Mouse (Mus musculus): ENCODE measurements around the gene H2-M2.

DNA sequence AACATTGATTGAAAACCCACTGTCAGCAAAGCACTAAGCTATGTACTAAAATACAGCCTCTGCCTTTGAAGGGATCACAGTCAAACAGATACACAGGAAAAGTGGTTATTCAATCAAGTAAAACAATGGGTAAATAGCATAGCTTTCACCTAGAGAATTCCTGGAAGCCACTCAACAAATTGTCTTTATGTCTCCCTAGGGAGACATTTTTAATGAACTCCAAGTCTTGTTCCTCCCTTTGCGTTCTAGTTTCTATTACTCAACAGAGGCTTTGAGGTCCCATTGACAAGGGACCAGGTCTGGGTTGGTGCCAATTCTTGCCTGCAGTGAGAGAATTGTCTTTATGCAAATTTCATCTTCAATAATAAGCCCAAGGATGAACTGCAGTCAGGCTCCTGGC, 38.2 kb downstream of the H2-M2 start, which contains the start of gene Olfr108:
- TF ChIP-seq POLR2A (IDR thresholded peaks at IDR 0.05; ENCODE audit: control insufficient read depth, low read depth, low read length) (no peak), CTCF (IDR thresholded peaks at IDR 0.05; ENCODE audit: control insufficient read depth, insufficient read depth, insufficient replicate concordance, low read depth, low read length) (no peak)
